Mouse (Mus musculus) spleen, postnatal 10 days (tissue): ENCODE results near the gene Efhc1.
"Not testable (repeated sequence)": the region's sequence is repeated elsewhere in the genome, so short reads cannot be mapped to it uniquely, and the experiment has no call there.

Source experiments
- DNase-seq, 2 experiments: peaks; one replicate each; pipeline ENCODE4 v3.0.0; 2021 to 2022; ENCODE audit warnings: low spot score in 2 of 2

Gene Efhc1

GRCm38 (mm10) chr1:20951300-20951763 lies at the start of gene Efhc1:
Gene Efhc1, plus strand, starts transcription at chr1:20951626.
- DNase-seq, result peak; percentile 49 to 83

GRCm38 (mm10) chr1:20905501-20906127 lies 45.8 kb upstream of the Efhc1 start:
- DNase-seq, result no peak

DNA sequence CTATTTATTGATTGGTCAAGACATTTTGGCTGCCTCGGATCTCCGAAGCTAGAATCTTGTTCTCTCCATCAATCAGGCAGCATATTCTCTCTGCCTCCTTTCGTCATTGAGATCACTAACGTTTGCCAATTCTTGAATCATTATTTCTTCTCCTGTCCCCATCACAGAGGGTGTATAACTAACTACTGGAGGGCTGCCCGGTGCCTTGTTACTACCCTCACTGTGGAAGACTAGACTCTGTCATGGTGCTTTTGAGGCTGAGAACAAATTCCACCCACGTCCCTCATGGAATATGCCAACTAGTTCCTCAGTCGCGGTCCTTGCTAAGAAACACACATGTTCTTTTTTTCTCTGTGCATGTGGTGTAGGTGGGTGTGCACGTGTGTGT lies 45.3 kb upstream of the Efhc1 start:
- DNase-seq, result no peak

GRCm38 (mm10) chr1:20908541-20908940 lies 42.9 kb upstream of the Efhc1 start:
- DNase-seq, result no peak

- no peak for DNase-seq
Observed at GRCm38 (mm10) chr1:20912115-20912514, 39.3 kb upstream of the Efhc1 start.

DNA sequence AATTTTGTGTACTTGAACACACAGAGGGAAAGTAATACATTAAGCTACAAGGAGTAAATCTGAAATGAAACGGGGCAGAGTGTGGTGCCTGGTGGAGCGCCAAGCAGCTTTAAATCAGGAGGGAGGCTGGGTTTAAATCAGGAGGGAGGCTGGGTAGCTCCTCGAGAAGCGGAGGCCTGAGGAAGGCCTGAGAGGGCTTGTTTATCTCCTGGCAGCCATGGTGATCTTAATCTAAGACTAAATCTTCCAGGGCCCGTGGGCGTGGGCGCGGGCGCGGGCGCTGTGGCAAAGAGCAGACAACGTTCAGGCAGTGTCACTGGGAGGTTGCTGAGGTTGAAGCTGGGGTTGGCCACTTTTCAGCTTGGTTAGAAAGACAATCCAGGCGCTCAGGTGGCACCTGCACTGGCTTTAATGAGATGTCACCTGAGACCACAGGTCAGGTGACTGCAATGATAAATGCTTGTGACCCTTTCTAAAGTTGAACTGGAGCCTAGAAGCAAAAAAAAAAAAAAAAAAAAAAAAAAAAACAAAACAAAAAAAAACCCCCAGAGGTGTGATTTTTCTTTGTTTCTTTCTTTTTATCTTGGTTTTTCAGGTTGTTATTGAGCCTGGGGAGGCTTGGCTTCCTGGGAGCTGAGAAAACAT lies 38.8 kb upstream of the Efhc1 start:
- DNase-seq, result no peak

- DNase-seq, result no peak
Observed at GRCm38 (mm10) chr1:20914769-20915168, 36.7 kb upstream of the Efhc1 start.

GRCm38 (mm10) chr1:20915608-20916007 lies 35.8 kb upstream of the Efhc1 start:
- DNase-seq, result no peak

DNA sequence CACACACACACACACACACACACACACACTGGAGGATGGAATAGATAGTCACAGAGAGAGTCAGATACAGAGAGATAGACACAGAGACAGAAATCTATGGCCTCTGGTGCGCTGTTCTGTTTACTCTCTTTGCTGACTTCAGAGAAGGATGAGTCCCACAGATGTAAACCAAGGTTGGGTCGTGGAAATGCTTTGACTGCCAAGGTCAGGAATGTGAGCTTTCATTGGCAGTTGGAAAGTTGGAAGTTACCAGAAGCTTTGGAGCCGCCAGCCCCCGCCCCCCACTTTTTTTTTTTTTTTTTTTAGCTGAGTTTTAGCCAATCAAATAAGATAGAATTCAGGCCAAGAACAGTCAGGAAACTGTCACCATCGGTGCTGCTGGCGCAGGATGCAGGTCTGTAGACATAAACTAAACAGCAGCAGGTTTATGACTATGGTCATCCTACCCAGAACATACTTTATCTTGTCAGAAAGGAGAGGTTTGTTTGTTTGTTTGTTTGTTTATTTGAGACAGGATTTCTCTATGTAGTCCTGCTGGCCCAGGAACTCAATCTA lies 33.9 kb upstream of the Efhc1 start:
- no peak for DNase-seq

GRCm38 (mm10) chr1:20919728-20920127 lies 31.7 kb upstream of the Efhc1 start:
- DNase-seq, result no peak

GRCm38 (mm10) chr1:20921081-20921528 lies 30.3 kb upstream of the Efhc1 start:
- no peak for DNase-seq

DNA sequence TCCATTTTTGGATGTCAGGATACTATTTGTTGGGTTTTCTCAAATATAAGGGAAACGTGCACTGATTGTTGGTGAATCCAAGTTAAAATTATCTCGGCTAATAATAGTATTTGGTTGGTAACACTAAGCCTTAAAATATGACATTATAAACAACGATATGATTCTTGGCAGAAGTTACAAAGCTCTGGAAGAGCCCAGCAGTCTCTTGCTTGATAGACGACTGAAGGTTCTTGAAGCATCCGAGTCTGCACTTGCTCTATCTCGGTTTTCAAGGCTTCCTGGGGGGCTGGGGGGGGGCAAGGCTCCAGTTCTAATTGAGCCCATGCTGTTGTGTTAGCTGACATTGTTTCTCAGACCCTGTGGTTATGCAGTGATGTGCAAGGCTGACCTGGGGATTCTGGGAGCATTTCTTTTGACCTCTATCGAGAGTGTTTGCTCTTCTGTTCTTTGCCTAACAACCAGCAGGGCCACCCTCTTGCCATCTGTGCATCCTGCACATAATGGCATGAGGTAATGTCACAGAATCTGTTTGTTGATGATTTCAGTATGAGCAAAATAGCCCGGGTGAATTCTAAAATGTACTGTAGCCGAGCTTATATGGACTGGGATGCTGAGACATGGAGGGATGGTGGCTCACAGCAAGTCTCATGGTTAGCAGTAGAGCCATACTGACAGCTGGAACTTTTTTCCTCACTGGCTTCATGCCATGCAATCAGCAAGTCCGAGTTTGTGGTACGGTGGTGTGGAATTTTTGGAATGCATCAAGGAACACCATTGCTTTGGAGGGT lies 28.6 kb upstream of the Efhc1 start:
- no peak for DNase-seq

GRCm38 (mm10) chr1:20925324-20925723 lies 26.1 kb upstream of the Efhc1 start:
- not testable (repeated sequence) for DNase-seq

DNA sequence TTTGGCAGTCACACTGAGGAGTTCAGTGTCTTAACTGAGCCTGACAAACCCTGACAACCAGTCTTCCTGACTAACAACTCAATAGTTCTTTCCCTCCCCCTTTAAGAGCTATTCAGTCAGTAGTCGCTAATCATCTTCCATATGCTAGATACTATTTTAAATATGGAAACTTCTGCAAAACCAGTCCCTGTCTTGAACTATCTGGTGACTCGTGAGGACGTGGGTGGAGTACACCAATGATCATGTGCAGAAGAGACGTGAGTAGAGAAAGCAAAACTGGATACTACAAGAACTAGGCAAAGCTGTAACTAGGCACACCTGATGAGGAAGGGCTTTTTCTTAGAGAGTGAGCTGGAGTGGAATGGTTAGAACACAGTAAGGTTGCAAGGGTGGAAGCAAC lies 25.5 kb upstream of the Efhc1 start:
- no peak for DNase-seq

DNA sequence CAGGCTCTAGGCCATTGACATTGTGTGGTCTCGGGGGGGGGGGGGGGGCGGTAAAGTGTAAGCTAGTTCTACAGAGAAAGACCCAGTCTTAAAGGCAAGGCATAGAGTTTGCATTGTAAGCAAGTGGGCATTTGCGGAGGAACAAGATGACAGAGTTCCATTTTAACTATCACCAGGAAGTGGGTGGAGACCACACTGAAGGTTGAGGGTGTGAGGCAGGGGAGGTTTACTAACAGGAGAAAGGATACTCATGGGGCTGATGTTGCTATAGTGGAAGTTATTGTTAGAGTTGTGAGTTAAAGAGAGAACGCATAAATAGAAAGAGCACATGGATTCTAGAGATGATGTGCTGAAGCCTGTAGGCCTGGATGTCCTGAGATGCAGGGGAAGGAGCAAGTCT lies 25.1 kb upstream of the Efhc1 start:
- no peak for DNase-seq

GRCm38 (mm10) chr1:20928487-20928886 lies 22.9 kb upstream of the Efhc1 start:
- DNase-seq, result no peak

DNA sequence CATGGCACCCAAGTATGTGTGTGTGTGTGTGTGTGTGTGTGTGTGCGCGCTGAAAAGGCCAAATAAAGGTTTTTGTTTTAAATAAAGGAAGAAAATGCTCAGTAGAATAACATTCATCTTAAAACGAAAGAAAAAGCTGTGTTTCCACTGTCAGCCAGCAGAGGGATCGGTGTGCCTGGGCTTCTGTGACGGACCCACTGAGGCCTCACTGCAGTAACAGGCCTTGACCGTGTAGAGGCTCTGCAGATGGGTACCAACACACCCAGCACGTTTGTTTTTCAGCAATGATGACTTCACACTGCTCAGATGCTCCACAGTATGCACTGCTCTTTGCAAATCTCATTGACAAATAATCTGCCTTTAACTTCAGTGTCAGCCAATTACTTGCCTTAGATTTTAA lies 18.0 kb upstream of the Efhc1 start:
- peak; percentile 34 to 74 for DNase-seq

GRCm38 (mm10) chr1:20935106-20935505 lies 16.3 kb upstream of the Efhc1 start:
- peak in 1 of 2 experiments; percentile 34 for DNase-seq

DNA sequence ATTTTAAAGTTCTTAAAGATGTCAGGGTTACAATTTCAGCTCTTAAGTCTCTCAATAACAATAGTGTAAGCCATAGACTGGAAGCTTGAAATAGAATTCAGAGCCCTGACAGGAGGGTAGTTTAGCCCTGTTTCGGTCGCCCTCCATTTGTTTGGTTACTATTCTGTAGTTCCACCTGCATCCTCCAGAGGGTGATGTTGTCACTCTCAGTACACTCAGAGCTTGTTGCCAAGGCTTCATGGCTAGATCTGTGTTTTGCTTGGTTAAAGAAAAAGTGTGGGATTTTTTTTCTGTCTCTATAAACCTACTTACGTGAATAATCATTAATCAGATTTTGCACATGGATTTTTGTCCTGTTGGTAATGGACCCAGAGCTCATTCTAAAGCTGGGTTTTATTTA lies 12.4 kb upstream of the Efhc1 start:
- DNase-seq, result peak in 1 of 2 experiments; percentile 62

DNA sequence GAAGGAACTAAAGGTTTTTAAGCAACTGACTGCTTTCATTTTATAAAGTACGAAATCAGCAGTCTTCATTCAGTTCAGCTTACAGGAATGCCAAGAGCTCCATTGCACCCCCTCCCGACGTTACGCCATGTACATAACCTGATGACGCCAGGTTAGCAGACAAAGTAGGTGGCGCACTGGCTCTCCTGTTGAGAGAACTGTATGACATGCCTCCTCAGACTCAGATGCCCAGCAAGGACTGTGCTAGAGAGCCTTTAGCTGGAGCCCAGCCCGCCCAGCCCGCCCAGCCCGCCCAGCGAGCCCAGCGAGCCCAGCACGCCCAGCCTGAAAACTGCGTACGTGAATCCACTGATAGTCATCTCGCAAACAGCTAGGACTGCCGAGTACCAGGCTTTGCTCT lies 11.3 kb upstream of the Efhc1 start:
- DNase-seq, result peak; percentile 12 to 67

GRCm38 (mm10) chr1:20941322-20941721 lies 10.1 kb upstream of the Efhc1 start:
- DNase-seq, result no peak

GRCm38 (mm10) chr1:20941857-20942256 lies 9.6 kb upstream of the Efhc1 start:
- no peak for DNase-seq
